In the genomic region with DNA sequence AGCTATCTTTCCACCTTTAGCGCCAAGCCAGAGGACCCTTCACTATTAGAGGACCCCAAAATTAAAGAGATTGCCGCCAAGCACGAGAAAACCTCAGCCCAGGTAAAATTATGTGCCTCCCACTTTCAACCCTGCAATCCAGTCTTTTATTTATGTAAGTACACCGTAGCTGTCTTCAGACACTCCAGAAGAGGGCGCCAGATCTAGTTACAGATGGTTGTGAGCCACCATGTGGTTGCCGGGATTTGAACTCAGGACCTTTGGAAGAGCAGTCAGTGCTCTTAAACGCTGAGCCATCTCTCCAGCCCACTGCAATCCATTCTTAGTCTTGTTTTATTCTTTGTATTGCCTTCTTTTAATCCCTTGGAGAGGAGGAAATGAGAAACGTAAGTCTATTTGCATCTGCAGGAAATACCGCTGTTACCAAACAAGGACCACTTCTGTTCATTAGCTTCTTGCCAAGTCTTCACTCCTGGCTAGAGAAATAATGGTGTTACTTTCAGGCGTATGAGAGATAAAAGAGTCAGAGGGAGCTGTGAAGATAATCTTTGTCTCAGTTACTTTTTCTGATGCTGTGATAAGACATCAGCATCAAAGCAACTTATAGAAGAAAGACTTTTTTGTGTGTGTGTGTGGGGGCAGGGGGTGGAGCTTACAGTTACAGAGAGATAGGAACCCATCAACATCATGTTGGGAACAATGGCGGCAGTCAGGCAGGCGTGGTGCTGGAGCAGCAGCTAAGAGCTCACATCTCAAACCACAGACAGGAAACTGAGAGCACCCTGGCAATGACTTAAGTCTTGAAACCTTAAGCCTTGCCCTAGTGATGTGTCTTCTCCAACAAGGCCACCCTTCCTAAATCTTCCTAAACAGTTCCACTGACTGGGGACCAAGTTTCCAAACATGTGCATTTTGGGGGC, we compare ENCODE assay signal across 17 mouse cellular contexts. TPM values are rescaled to one million over a fixed set of nuclear protein-coding genes. Genes with fewer than 3 reads are reported as not detected.
A peak's percentile ranks its signal among the peaks of the same experiment; 100 is the strongest.
DNase-seq lines count a peak whose midpoint lies in the region; ATAC-seq and TF ChIP-seq lines count a peak whose summit lies in the region.
"Had no signal": no experiment of that assay in that cellular context is flagged by ENCODE, and none has a peak within 500 bp of the region (broad histone marks: within the 10 kb centered on the region; RNA-seq: fewer than 3 reads in every experiment).

No protein-coding gene starts in this region.

- DNase-seq in lung, postnatal 0 days (ENCODE audit: low spot score), result no peak
- DNase-seq in lung, postnatal 10 days, result no peak
- DNase-seq in R1 (ENCODE audit: low read depth, low spot score), result peak; percentile 55
- no peak for DNase-seq in stomach, postnatal 0 days (ENCODE audit: low spot score)
- no peak for DNase-seq in heart, embryonic 10.5 days (ENCODE audit: low spot score)
- DNase-seq in midbrain, embryonic 14.5 days, result no peak
- DNase-seq in kidney, postnatal 25 days, result no peak
- DNase-seq: adrenal gland, postnatal 14 days; forebrain, postnatal 0 days; gastrocnemius, postnatal 14 days; kidney, adult 9 months; lung, embryonic 14.5 days had no signal

- WGBS in lung, postnatal 0 days, result 75% methylated on average over 12 of the region's 12 CpGs
- WGBS in stomach, postnatal 0 days, result 84% methylated on average over 12 of the region's 12 CpGs
- WGBS in heart, embryonic 10.5 days, result 77% methylated on average over 12 of the region's 12 CpGs
- 87% methylated on average over 12 of the region's 12 CpGs for WGBS in midbrain, embryonic 14.5 days

- no peak overlapping the region for H3K9ac ChIP-seq in lung, postnatal 0 days (replicated peaks; ENCODE audit: low read depth)
- H3K9ac ChIP-seq in stomach, postnatal 0 days (ENCODE audit: low read length), result no peak overlapping the region
- no peak overlapping the region for H3K9ac ChIP-seq in midbrain, embryonic 14.5 days (replicated peaks; ENCODE audit: low read length)
- H3K9ac ChIP-seq: forebrain, postnatal 0 days; lung, embryonic 14.5 days; neural tube, embryonic 13.5 days had no signal

- ATAC-seq in lung, postnatal 0 days, result no peak
- no peak for ATAC-seq in stomach, postnatal 0 days (ENCODE audit: low FRiP score, low TSS enrichment)
- no peak for ATAC-seq in midbrain, embryonic 14.5 days (ENCODE audit: low FRiP score, low TSS enrichment)
- ATAC-seq: forebrain, postnatal 0 days; hindbrain, embryonic 16.5 days; midbrain, embryonic 16.5 days had no signal

- TF ChIP-seq EP300 in lung, postnatal 0 days (IDR thresholded peaks at IDR 0.05), result no peak
- TF ChIP-seq EP300 in stomach, postnatal 0 days (optimal IDR thresholded peaks at IDR 0.05), result no peak

- H3K9me3 ChIP-seq in lung, postnatal 0 days (ENCODE audit: low read length), result no peaks in the 10 kb centered on the region
- H3K9me3 ChIP-seq in stomach, postnatal 0 days (ENCODE audit: control insufficient read depth, low read length), result no peaks in the 10 kb centered on the region
- H3K9me3 ChIP-seq in heart, embryonic 10.5 days, result no peaks in the 10 kb centered on the region
- no peaks in the 10 kb centered on the region for H3K9me3 ChIP-seq in midbrain, embryonic 14.5 days (ENCODE audit: control insufficient read depth, low read length)
- H3K9me3 ChIP-seq: neural tube, embryonic 13.5 days had no signal

- no peaks in the 10 kb centered on the region for H3K4me1 ChIP-seq in lung, postnatal 0 days (ENCODE audit: insufficient read depth, low read depth, low read length)
- no peaks in the 10 kb centered on the region for H3K4me1 ChIP-seq in stomach, postnatal 0 days (replicated peaks; ENCODE audit: control insufficient read depth, insufficient read depth)
- peaks cover 8% of the 10 kb centered on the region for H3K4me1 ChIP-seq in heart, embryonic 10.5 days
- 0 out of 2 replicates have a peak, but pooled peaks cover 3% of the 10 kb centered on the region for H3K4me1 ChIP-seq in midbrain, embryonic 14.5 days (ENCODE audit: control insufficient read depth, insufficient read depth, low read length)

- no peaks in the 10 kb centered on the region for H3K36me3 ChIP-seq in lung, postnatal 0 days (ENCODE audit: insufficient read depth, low read length)
- H3K36me3 ChIP-seq in stomach, postnatal 0 days (ENCODE audit: control insufficient read depth, insufficient read depth, low read length), result no peaks in the 10 kb centered on the region
- 0 out of 2 replicates have a peak, but pooled peaks cover 5% of the 10 kb centered on the region for H3K36me3 ChIP-seq in heart, embryonic 10.5 days
- no peaks in the 10 kb centered on the region for H3K36me3 ChIP-seq in midbrain, embryonic 14.5 days (ENCODE audit: control insufficient read depth, insufficient read depth, low read length)
- H3K36me3 ChIP-seq: neural tube, embryonic 13.5 days had no signal

- no peak overlapping the region for H3K27ac ChIP-seq in lung, postnatal 0 days (ENCODE audit: low read length)
- H3K27ac ChIP-seq in stomach, postnatal 0 days (replicated peaks), result no peak overlapping the region
- no peak overlapping the region for H3K27ac ChIP-seq in heart, embryonic 10.5 days
- H3K27ac ChIP-seq in midbrain, embryonic 14.5 days (replicated peaks; ENCODE audit: low read depth, low read length), result no peak overlapping the region
- H3K27ac ChIP-seq: neural tube, embryonic 13.5 days had no signal

- H3K4me3 ChIP-seq in lung, postnatal 0 days (ENCODE audit: low read depth, low read length), result no peak overlapping the region
- H3K4me3 ChIP-seq in stomach, postnatal 0 days (ENCODE audit: low read depth, low read length), result no peak overlapping the region
- H3K4me3 ChIP-seq in heart, embryonic 10.5 days, result no peak overlapping the region
- no peak overlapping the region for H3K4me3 ChIP-seq in midbrain, embryonic 14.5 days (replicated peaks; ENCODE audit: low read depth, low read length)
- H3K4me3 ChIP-seq: neural tube, embryonic 13.5 days had no signal

- TF ChIP-seq CTCF in lung, postnatal 0 days (IDR thresholded peaks at IDR 0.05), result peak; percentile 18; the same call in 1 of the 2 replicates
- peak; percentile 31 for TF ChIP-seq CTCF in stomach, postnatal 0 days (IDR thresholded peaks at IDR 0.05; ENCODE audit: low read depth)

- H3K4me2 ChIP-seq in lung, postnatal 0 days (replicated peaks; ENCODE audit: low read depth, low read length), result no peak overlapping the region
- no peak overlapping the region for H3K4me2 ChIP-seq in stomach, postnatal 0 days (replicated peaks; ENCODE audit: low read depth)
- H3K4me2 ChIP-seq in midbrain, embryonic 14.5 days (ENCODE audit: low read length), result no peak overlapping the region
- H3K4me2 ChIP-seq: lung, embryonic 14.5 days; neural tube, embryonic 13.5 days had no signal

- no peaks in the 10 kb centered on the region for H3K27me3 ChIP-seq in lung, postnatal 0 days (replicated peaks; ENCODE audit: insufficient read depth, low read length)
- no peaks in the 10 kb centered on the region for H3K27me3 ChIP-seq in stomach, postnatal 0 days (ENCODE audit: control insufficient read depth, insufficient read depth, low read length)
- H3K27me3 ChIP-seq in heart, embryonic 10.5 days (ENCODE audit: insufficient read depth, poor library complexity, severe bottlenecking), result no peaks in the 10 kb centered on the region
- H3K27me3 ChIP-seq in midbrain, embryonic 14.5 days (ENCODE audit: control insufficient read depth, insufficient read depth, low read length), result no peaks in the 10 kb centered on the region
- H3K27me3 ChIP-seq: neural tube, embryonic 13.5 days had no signal

RNA-seq across cellular contexts. Expression of a gene that starts 10.6 kb away (rescaled TPM):
- polyA plus RNA-seq in lung, postnatal 0 days (2015; fragmentation: Nextera tagmentation; extraction: Ambion mirVana), result 13.7 and 15.7 TPM in 2 replicates
- polyA plus RNA-seq in stomach, postnatal 0 days (2015; fragmentation: Nextera tagmentation; extraction: Ambion mirVana), result 96.1 and 112 TPM in 2 replicates
- polyA plus RNA-seq in heart, embryonic 10.5 days (2016; fragmentation: Nextera tagmentation; extraction: Ambion mirVana), result 21.1 and 23.1 TPM in 2 replicates
- 3.2 and 4.5 TPM in 2 replicates for polyA plus RNA-seq in midbrain, embryonic 14.5 days (2014; fragmentation: Nextera tagmentation; extraction: Ambion mirVana)

RNA-seq across cellular contexts. Expression of a gene that starts 19.5 kb away (rescaled TPM):
- polyA plus RNA-seq in lung, postnatal 0 days (2015; fragmentation: Nextera tagmentation; extraction: Ambion mirVana), result 15.5 and 16.9 TPM in 2 replicates
- polyA plus RNA-seq in stomach, postnatal 0 days (2015; fragmentation: Nextera tagmentation; extraction: Ambion mirVana), result 18.3 and 20.0 TPM in 2 replicates
- 44.8 and 61.8 TPM in 2 replicates for polyA plus RNA-seq in heart, embryonic 10.5 days (2016; fragmentation: Nextera tagmentation; extraction: Ambion mirVana)
- 7.7 and 9.1 TPM in 2 replicates for polyA plus RNA-seq in midbrain, embryonic 14.5 days (2014; fragmentation: Nextera tagmentation; extraction: Ambion mirVana)

RNA-seq across cellular contexts. Expression of a gene that starts 47.2 kb away (rescaled TPM):
- polyA plus RNA-seq in lung, postnatal 0 days (2015; fragmentation: Nextera tagmentation; extraction: Ambion mirVana), result 96.9 and 106 TPM in 2 replicates
- polyA plus RNA-seq in stomach, postnatal 0 days (2015; fragmentation: Nextera tagmentation; extraction: Ambion mirVana), result 188 TPM in 2 replicates
- 232 and 247 TPM in 2 replicates for polyA plus RNA-seq in heart, embryonic 10.5 days (2016; fragmentation: Nextera tagmentation; extraction: Ambion mirVana)
- 95.2 and 106 TPM in 2 replicates for polyA plus RNA-seq in midbrain, embryonic 14.5 days (2014; fragmentation: Nextera tagmentation; extraction: Ambion mirVana)

RNA-seq across cellular contexts. Expression of a gene that starts 47.7 kb away (rescaled TPM):
- polyA plus RNA-seq in lung, postnatal 0 days (2015; fragmentation: Nextera tagmentation; extraction: Ambion mirVana), result 0.14 and 0.20 TPM in 2 replicates
- 0.17 and 1.2 TPM in 2 replicates for polyA plus RNA-seq in stomach, postnatal 0 days (2015; fragmentation: Nextera tagmentation; extraction: Ambion mirVana)
- polyA plus RNA-seq in heart, embryonic 10.5 days (2016; fragmentation: Nextera tagmentation; extraction: Ambion mirVana), result 0.57 TPM in 1 of 2 replicates, not detected in the other
- not detected in 2 replicates for polyA plus RNA-seq in midbrain, embryonic 14.5 days (2014; fragmentation: Nextera tagmentation; extraction: Ambion mirVana)
- polyA plus RNA-seq: embryonic facial prominence, embryonic 11.5 days; lung, embryonic 14.5 days; midbrain, embryonic 16.5 days; neural tube, embryonic 13.5 days; stomach, embryonic 14.5 days had no signal
